Mouse (Mus musculus): ENCODE data around the gene Rab28.

- TF ChIP-seq CTCF (IDR thresholded peaks at IDR 0.05; ENCODE audit: extremely low read depth, insufficient read length, insufficient replicate concordance, low read depth, low read length) = no peak
- no peak for TF ChIP-seq POLR2A (IDR thresholded peaks at IDR 0.05; ENCODE audit: low read depth, low read length)
Measured at GRCm38 (mm10) chr5:41683976-41684375, 24.0 kb downstream of the Rab28 start.

Measured in small intestine, adult 2 months (tissue).